Comparison of ENCODE assay signal across 8 mouse cellular contexts in the genomic region with DNA sequence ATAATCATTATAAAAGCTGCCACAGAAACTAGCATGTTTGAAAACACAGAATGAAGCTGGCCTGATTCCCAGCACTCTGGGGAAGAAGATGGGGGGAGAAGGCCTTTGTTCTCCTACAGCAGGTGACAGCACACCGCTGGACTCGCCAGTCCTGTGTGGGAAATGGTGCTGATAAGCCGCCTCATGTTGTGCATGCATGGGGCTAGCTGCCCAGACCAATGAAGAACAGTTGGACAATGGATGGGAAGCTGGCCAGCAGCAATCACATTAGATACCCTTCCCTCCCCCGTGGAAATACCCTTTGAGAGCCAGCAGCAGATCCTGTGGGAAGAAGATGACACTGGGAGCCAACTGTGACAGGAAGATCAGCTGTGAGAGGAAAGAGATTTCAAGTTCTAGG.
DNase-seq lines count a peak whose midpoint lies in the region; ATAC-seq and TF ChIP-seq lines count a peak whose summit lies in the region.

No protein-coding gene starts in this region.

- 0 out of 2 replicates have a peak, but pooled peaks cover 5% of the 10 kb centered on the region for H3K4me1 ChIP-seq in intestine, embryonic 16.5 days (ENCODE audit: control insufficient read depth, insufficient read depth, low read length)

- DNase-seq in gastrocnemius, postnatal 14 days, result peak; percentile 16
- DNase-seq in gastrocnemius, adult 2 months, result no peak
- peak; percentile 8 for DNase-seq in urinary bladder, postnatal 14 days (ENCODE audit: low spot score)
- DNase-seq in urinary bladder, adult 2 months (ENCODE audit: low spot score), result no peak
- DNase-seq in right cerebral cortex, postnatal 36 days (ENCODE audit: low spot score in 2 of 2), result no peak
- no peak for DNase-seq in layer of hippocampus, postnatal 36 days

- TF ChIP-seq CTCF in gastrocnemius, adult 2 months (IDR thresholded peaks at IDR 0.05), result no peak

- peak; percentile 55 for ATAC-seq in intestine, embryonic 16.5 days
- no peak for ATAC-seq in erythroid progenitor cell, adult 5-6 weeks (replicated peaks; ENCODE audit: low FRiP score, poor library complexity, severe bottlenecking)

- H3K36me3 ChIP-seq in intestine, embryonic 16.5 days (ENCODE audit: control insufficient read depth, insufficient read depth, low read length), result no peaks in the 10 kb centered on the region

- no peak overlapping the region for H3K27ac ChIP-seq in gastrocnemius, adult 2 months
- no peak overlapping the region for H3K27ac ChIP-seq in intestine, embryonic 16.5 days (ENCODE audit: low read length)

- WGBS in intestine, embryonic 16.5 days, result 56% methylated on average over 4 of the region's 4 CpGs

- H3K9ac ChIP-seq in intestine, embryonic 16.5 days (ENCODE audit: low read depth, low read length), result no peak overlapping the region

- H3K4me3 ChIP-seq in gastrocnemius, adult 2 months, result no peak overlapping the region
- H3K4me3 ChIP-seq in intestine, embryonic 16.5 days (ENCODE audit: low read length), result no peak overlapping the region

- intact Hi-C loops in gastrocnemius, postnatal 14 days (cut with DNase I; ENCODE audit: low total_unique reads), result no loop called here
- intact Hi-C loops in gastrocnemius, adult 2 months (cut with DNase I), result no loop called here

- H3K27me3 ChIP-seq in intestine, embryonic 16.5 days (replicated peaks; ENCODE audit: control insufficient read depth, insufficient read depth, low read length), result no peaks in the 10 kb centered on the region

- no peak overlapping the region for H3K4me2 ChIP-seq in intestine, embryonic 16.5 days (ENCODE audit: low read depth, low read length)

- no peaks in the 10 kb centered on the region for H3K9me3 ChIP-seq in intestine, embryonic 16.5 days (ENCODE audit: control insufficient read depth, low read length)

Comparison
In these comparisons a context has a peak if more than half of its experiments do, and no peak if none do; other contexts are left out.
1. DNase-seq: peak in gastrocnemius, postnatal 14 days (single experiment) and urinary bladder, postnatal 14 days (single experiment); none in gastrocnemius, adult 2 months (single experiment), urinary bladder, adult 2 months (single experiment), right cerebral cortex, postnatal 36 days (0 of 2) and layer of hippocampus, postnatal 36 days (0 of 2).